Mouse (Mus musculus) retina, postnatal 7 days (tissue): ENCODE measurements at regions not wholly inside any gene's neighbourhood (a gene's known extent, or its start where the extent isn't known, plus 50 kb on each side); places are given as distances from the start of the nearest gene placed in this dataset.
"Not testable (repeated sequence)": the region's sequence is repeated elsewhere in the genome, so short reads cannot be mapped to it uniquely, and the experiment has no call there.

Experiments
- DNase-seq: peaks from one replicate; pipeline ENCODE4 v3.0.0-alpha.2; 2012; ENCODE audit warnings: low read depth, low spot score

GRCm38 (mm10) chr13:52262949-52263550 lies 268.0 kb downstream of the Diras2 start:
- DNase-seq: no peak

DNA sequence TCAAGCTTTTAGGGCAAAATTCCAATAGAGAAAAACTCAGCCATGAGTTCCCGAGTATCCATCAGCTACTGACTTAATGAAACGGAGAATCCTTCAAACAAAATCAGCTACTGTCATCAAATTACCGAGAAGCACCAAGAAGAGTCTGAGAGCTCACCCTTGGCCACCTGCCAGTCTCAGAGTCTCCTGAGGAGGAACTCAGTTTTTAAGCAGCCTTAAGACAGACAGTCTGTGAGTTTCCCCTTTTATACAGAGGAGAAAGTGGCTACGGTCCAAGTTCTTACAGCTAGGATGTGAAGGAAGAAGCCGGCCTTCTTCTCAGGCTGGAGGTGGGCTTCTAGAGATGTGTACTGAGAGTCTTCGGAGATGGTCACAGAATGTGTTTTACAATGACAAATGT lies 262.8 kb downstream of the Diras2 start:
- no peak for DNase-seq

DNA sequence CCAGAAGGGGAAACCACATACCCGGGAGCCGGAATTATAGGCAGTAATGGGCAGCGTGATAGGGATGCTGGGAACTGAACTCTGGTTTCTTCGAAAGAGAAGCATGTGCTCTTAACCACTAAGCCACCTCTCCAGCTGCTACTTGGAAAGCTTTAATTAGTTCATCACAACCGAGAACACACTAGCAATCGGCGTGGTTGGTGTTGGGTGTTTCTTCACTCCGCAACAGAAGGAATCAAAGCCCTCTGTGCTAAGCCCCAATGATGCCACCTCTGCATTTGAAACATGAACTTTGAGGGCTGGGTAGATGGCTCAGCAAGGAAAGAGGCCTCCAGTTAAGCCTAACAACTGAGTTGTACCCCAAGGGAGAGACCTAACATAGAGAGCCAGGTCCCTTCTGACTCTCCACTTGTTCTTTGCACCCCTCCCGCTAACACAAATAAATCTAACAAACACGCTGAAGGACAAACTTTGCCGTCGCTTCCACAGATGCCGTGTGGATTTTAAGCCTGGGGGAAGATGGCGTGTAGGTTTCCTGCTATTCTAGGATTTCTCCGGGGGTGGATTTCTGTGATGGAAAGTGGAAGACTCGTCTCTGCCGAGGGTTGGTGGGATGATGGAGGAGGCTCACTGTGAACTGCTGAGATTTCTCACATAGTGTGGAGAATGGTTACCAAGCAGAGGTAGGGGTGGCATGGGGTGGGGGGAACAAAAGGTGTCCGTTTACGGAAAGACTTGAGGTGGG lies 257.4 kb downstream of the Diras2 start:
- no peak for DNase-seq

DNA sequence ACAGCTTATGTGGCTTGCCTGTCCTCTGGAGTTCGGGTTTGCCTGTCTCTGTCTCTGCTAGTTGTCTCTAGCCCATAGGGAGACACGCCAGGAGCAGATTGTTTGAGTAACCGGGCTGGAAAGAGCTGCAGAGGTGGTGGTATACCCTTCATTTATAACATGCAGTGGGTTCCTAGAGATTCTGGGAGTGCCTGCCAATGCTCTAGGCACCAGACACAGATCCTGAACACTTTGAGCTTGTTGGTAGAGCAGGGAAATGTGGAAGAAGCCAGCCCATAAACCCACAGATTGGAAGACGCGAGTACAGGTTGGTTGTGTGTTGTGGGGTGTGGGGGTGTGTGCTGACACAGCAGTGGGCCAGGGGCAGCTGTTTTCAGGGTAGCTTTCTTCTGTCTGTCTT lies 255.9 kb downstream of the Diras2 start:
- DNase-seq: no peak

DNA sequence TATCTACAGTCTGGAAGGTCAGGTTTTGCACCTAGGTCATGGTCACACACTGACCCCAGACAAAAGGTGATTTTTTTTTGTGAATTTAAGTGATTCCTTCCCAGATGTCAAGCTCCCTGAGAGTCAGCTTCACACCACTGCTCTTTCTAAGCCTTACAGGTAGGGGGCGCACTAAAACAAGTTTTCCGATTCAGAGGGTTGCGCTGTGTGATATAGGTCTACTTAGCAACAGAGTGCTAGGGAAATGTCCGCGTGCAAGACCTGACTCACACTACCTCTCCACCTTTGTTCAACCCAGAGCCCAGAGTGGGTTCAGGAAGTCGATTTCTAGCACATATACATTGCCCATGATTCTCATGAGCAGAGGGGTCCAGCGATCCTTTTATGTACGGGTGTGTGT lies 255.4 kb downstream of the Diras2 start:
- peak; percentile 60 for DNase-seq

DNA sequence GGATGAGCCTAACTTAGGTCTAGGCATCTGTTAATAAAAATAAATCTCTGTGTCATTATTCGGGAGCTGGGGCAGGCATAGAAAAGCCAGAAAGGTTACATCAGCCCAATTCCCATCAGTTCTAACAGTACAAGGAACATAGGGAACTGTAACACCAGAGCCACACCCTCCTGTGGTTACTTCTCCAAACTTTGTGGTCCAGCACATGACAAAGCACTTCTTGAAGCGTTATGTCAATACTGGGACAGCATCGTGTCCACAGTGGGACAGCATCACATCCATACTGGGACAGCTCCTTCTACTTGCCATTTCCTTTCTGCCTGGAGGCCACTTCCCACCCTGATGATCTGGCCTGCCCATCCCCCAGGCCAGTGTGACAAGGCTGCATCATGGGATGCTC lies 253.9 kb downstream of the Diras2 start:
- DNase-seq: no peak

- DNase-seq: no peak
Measured at GRCm38 (mm10) chr13:52278831-52279230, 252.2 kb downstream of the Diras2 start.

DNA sequence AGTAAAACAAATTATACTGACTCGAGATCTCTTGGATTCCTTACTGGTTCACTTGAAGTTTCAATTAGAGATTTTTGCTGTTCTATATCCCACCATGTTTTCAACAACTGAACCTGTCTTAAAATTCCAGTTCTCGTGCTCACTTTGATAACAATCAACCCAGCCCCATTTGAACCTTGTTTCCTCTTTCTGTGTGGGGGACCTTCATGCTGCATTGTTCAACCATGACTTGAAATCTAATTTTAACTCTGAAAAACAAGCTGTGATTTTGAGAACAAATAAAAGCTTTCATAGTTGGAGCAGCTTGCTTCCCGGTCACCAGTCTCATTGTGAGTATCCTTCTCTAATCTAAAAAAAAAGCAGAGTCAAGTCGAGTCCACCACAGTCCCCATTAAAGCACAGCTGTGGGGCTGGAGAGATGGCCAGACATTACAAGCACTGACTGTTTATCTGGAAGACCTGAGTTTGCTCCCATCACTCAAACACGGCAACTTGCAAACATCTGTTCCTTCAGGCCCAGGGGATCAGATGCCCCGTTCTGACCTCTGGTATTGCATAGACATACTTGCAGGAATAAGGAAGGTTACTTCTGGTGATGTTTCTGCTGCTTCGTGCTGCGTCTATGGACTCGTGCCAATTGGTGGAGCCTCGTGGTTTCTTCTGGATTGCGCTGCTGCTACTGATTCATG lies 251.7 kb downstream of the Diras2 start:
- DNase-seq: no peak

DNA sequence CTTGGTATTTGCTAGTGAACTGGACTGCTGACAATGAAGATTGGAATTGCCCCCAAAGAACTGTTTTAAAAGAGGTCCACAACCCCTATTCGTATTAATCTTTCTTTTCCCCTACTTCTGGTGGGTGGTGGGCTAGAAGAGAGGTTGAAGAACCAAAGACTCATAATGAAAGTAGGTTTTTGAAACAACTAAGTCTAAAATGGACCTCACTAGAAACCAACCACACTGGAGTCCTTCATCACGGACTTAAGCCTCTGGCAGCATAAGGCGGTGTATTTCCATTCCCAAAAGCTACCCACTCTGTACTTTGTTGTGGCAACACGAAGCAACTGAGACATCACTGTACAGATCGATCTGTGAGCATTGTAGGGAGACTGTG lies 251.1 kb downstream of the Diras2 start:
- DNase-seq: no peak

GRCm38 (mm10) chr13:52281271-52281670 lies 249.8 kb downstream of the Diras2 start:
- DNase-seq: no peak

DNA sequence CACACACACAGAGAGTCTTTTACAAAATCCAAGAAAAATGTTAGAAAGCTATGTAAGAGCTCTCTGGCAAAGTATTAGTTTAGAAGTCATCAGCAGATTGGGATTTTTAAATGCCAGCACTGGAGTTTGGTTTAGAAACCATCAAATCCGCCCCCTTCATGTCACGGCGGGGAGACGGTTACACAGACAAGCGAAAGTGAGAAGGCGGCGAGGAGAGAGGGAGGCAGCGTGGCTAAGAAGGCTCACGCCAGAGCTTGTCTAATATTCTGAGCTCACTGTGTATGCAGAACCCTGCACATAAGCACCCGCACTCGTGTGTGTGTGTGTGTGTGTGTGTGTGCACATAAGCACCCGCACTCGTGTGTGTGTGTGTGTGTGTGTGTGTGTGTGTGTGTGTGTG lies 248.6 kb downstream of the Diras2 start:
- DNase-seq: no peak

DNA sequence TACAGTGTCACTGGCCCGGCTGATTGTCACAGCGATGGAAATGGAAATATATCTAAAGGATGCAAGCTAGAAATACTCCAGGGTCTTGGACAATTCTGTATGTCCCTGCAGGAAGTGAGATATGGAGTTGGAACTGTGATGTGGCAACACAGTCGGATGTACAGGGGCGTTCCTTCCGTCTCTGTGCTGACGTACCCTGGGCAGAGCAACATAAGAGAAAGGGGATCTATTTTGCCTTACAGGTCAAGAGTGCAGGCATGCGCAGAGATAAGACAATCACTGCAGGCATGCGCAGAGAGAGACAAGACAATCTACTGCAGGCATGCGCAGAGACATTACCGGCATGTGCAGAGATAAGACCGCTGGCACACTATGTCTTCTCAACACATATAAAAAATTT lies 247.6 kb downstream of the Diras2 start:
- no peak for DNase-seq

GRCm38 (mm10) chr13:52284026-52284801 lies 246.9 kb downstream of the Diras2 start:
- no peak for DNase-seq

- no peak for DNase-seq
Measured at GRCm38 (mm10) chr13:52288400-52288799, 242.7 kb downstream of the Diras2 start.

- DNase-seq: no peak
Measured at GRCm38 (mm10) chr13:52295847-52296246, 235.2 kb downstream of the Diras2 start.

DNA sequence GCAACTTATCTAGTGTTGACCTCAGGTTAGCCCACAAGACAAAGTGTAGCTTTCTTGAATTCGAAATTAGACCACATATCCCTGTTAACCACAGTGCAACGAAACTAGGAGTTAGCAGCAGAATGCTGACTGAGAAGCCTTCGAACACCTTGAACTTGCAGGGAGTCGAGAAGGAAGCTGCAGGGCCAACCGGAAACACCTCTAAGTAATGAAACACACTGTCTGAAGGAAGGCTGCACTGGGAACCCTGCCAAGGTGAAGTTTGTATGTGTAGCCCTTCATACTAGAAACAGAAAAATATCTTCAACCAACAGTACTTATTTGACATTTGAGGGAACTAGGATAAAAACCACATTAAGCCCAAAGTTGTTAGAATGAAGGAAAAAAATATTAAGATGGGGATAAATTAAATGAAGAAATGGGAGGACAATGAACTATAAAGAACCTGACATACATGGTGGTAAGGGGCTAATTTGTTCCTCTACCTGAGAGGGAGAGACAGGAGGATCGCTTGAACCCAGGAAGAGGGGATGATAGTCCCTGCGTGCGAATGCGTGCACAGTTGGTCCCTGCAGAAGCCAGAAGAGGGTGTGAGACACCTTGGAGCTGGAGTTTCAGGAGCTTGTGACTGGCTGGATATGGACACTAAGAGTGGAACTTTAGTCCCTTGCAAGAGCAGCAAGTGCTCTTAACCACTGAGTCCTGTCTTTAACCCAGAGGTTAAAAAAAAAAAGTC lies 234.4 kb downstream of the Diras2 start:
- no peak for DNase-seq

- no peak for DNase-seq
Measured at GRCm38 (mm10) chr13:52297277-52297623, 233.8 kb downstream of the Diras2 start.

GRCm38 (mm10) chr13:52298362-52298761 lies 232.7 kb downstream of the Diras2 start:
- no peak for DNase-seq

- DNase-seq: not testable (repeated sequence)
Measured at GRCm38 (mm10) chr13:52305328-52305727, 225.8 kb downstream of the Diras2 start.

- no peak for DNase-seq
Measured at GRCm38 (mm10) chr13:52306783-52307440, 224.2 kb downstream of the Diras2 start.

DNA sequence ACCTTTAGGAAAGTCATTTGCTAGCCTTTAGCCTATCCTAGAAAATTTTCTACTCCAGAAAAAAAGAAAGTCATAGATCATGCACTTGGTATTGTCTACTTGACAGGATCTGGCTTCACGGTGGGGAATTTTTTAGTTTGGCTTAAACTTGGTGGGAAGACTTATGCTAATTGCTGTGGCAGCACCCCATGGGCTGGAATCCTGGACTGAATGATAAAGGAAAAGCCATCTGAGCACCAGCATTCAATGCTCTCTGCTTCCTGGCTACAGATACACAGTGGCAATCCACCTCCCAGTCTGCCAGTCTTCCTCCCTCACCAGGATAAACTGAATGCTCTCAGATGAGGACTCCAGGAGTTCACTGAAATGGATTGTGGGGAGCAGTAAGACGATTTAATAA lies 220.1 kb downstream of the Diras2 start:
- DNase-seq: no peak
